Comparison of ENCODE assay signal across 10 mouse cellular contexts in the genomic region with DNA sequence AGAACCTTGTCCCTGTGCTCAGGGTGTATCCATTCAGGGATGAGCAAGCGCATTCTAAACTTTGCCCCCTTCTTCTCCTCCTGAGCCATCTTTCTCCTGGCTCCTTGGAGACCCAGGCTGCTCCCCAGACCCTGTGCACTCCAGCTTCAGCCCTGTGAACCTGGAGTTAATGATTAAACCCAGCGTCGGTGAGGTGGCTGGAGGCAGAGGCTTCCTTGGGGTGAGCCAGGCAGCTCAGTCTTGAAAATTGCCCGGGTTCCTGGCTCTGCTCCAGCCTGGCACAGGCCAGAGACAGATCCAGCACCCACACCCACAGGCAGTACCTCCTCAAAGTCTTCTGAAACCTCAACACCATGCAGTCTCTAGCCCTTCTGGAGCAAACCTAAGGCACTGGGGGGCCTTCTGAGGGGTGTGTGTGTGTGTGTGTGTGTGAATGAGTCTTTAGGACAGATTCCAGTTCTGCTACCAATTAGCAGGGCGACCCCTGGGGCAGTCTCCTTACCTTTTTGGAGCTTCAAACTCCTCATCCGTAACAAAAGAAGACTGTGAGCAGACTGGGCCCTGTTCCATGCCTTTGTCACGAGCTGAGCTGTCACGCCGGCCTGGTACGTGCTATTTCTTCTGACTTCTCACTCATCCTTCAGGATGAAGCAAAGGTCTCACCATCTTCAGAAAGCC. TPM values are rescaled to one million over a fixed set of nuclear protein-coding genes. Genes with fewer than 3 reads are reported as not detected.
DNase-seq lines count a peak whose midpoint lies in the region; ATAC-seq and TF ChIP-seq lines count a peak whose summit lies in the region.
"Had no signal": no experiment of that assay in that cellular context is flagged by ENCODE, and none has a peak within 500 bp of the region (broad histone marks: within the 10 kb centered on the region; RNA-seq: fewer than 3 reads in every experiment).

No protein-coding gene starts in this region.

- ATAC-seq in lung, embryonic 14.5 days (ENCODE audit: insufficient read depth) = peak; percentile 52; the same call in 1 of the 2 replicates
- ATAC-seq in intestine, embryonic 14.5 days (replicated peaks; ENCODE audit: low FRiP score, low TSS enrichment, low read depth) = peak; percentile 87
- ATAC-seq in kidney, postnatal 0 days (replicated peaks; ENCODE audit: low FRiP score, low read depth) = peak; percentile 90

- 48% methylated on average over 10 of the region's 10 CpGs for WGBS in lung, embryonic 14.5 days
- WGBS in lung, adult 2 months = 58% methylated on average over 10 of the region's 10 CpGs
- WGBS in intestine, embryonic 14.5 days = 56% methylated on average over 10 of the region's 10 CpGs
- WGBS in kidney, postnatal 0 days = 45% methylated on average over 10 of the region's 10 CpGs
- 65% methylated on average over 10 of the region's 10 CpGs for WGBS in midbrain, embryonic 10.5 days

- no peak overlapping the region for H3K9ac ChIP-seq in lung, embryonic 14.5 days
- no peak overlapping the region for H3K9ac ChIP-seq in intestine, embryonic 14.5 days (ENCODE audit: low read length)
- no peak overlapping the region for H3K9ac ChIP-seq in kidney, postnatal 0 days (ENCODE audit: low read depth, low read length)
- H3K9ac ChIP-seq: liver, embryonic 14.5 days had no signal

- TF ChIP-seq POLR2A in lung, adult 2 months (IDR thresholded peaks at IDR 0.05; ENCODE audit: borderline replicate concordance, extremely low read depth, low read depth, low read length) = no peak

- H3K27me3 ChIP-seq in lung, embryonic 14.5 days (ENCODE audit: insufficient read depth, low read length) = no peaks in the 10 kb centered on the region
- no peaks in the 10 kb centered on the region for H3K27me3 ChIP-seq in intestine, embryonic 14.5 days (replicated peaks; ENCODE audit: control insufficient read depth, insufficient read depth, low read length)
- H3K27me3 ChIP-seq in kidney, postnatal 0 days (ENCODE audit: insufficient read depth, low read length) = no peaks in the 10 kb centered on the region
- peaks cover 5% of the 10 kb centered on the region; the same call in 1 of the 2 replicates for H3K27me3 ChIP-seq in midbrain, embryonic 10.5 days (ENCODE audit: low read depth, poor library complexity, severe bottlenecking)

- H3K9me3 ChIP-seq in lung, embryonic 14.5 days (ENCODE audit: low read depth, low read length) = no peaks in the 10 kb centered on the region
- H3K9me3 ChIP-seq in intestine, embryonic 14.5 days (ENCODE audit: control insufficient read depth, low read length) = no peaks in the 10 kb centered on the region
- no peaks in the 10 kb centered on the region for H3K9me3 ChIP-seq in kidney, postnatal 0 days (replicated peaks; ENCODE audit: low read length)
- no peaks in the 10 kb centered on the region for H3K9me3 ChIP-seq in midbrain, embryonic 10.5 days (replicated peaks)

- no peak for TF ChIP-seq CTCF in lung, embryonic 14.5 days (IDR thresholded peaks at IDR 0.05; ENCODE audit: low read depth)
- TF ChIP-seq CTCF in lung, adult 2 months (IDR thresholded peaks at IDR 0.05; ENCODE audit: insufficient read depth, low read length) = no peak
- TF ChIP-seq CTCF in kidney, postnatal 0 days (IDR thresholded peaks at IDR 0.05; ENCODE audit: low read depth) = no peak

- H3K36me3 ChIP-seq in lung, embryonic 14.5 days (ENCODE audit: insufficient read depth) = no peaks in the 10 kb centered on the region
- H3K36me3 ChIP-seq in intestine, embryonic 14.5 days (ENCODE audit: control insufficient read depth, insufficient read depth, low read length) = no peaks in the 10 kb centered on the region
- H3K36me3 ChIP-seq in kidney, postnatal 0 days (ENCODE audit: insufficient read depth, low read length) = no peaks in the 10 kb centered on the region
- no peaks in the 10 kb centered on the region for H3K36me3 ChIP-seq in midbrain, embryonic 10.5 days

- peak; percentile 73 for DNase-seq in lung, embryonic 14.5 days
- no peak for DNase-seq in lung, adult 2 months
- peak; percentile 64 for DNase-seq in intestine, embryonic 14.5 days (ENCODE audit: low spot score)
- DNase-seq in kidney, postnatal 0 days (ENCODE audit: low spot score) = peak; percentile 53
- DNase-seq in lung, postnatal 4 days = peak; percentile 13 to 33
- DNase-seq in frontal cortex, adult 2 months (ENCODE audit: extremely low spot score in 1 of 2, low spot score in 1 of 2) = no peak
- no peak for DNase-seq in midbrain, embryonic 10.5 days (ENCODE audit: low spot score)
- no peak for DNase-seq in thymus, postnatal 4 days

- no peaks in the 10 kb centered on the region for H3K4me1 ChIP-seq in lung, embryonic 14.5 days (ENCODE audit: insufficient read depth)
- no peaks in the 10 kb centered on the region for H3K4me1 ChIP-seq in lung, adult 2 months (ENCODE audit: control insufficient read depth, insufficient read depth, low read length)
- peaks cover 12% of the 10 kb centered on the region; the same call in 1 of the 2 replicates for H3K4me1 ChIP-seq in intestine, embryonic 14.5 days (replicated peaks; ENCODE audit: control insufficient read depth, insufficient read depth, low read length)
- H3K4me1 ChIP-seq in kidney, postnatal 0 days (replicated peaks; ENCODE audit: insufficient read depth, low read length) = peaks cover 13% of the 10 kb centered on the region; the same call in 1 of the 2 replicates
- H3K4me1 ChIP-seq in midbrain, embryonic 10.5 days = no peaks in the 10 kb centered on the region

- H3K4me3 ChIP-seq in lung, embryonic 14.5 days (ENCODE audit: low read depth, low read length) = no peak overlapping the region
- no peak overlapping the region for H3K4me3 ChIP-seq in lung, adult 2 months (replicated peaks; ENCODE audit: extremely low read depth, low read depth, low read length)
- H3K4me3 ChIP-seq in intestine, embryonic 14.5 days (ENCODE audit: low read depth, low read length) = no peak overlapping the region
- no peak overlapping the region for H3K4me3 ChIP-seq in kidney, postnatal 0 days (replicated peaks; ENCODE audit: low read depth, low read length)
- H3K4me3 ChIP-seq in midbrain, embryonic 10.5 days = no peak overlapping the region

- peak overlapping the region; percentile 76 for H3K27ac ChIP-seq in lung, embryonic 14.5 days (ENCODE audit: low read depth)
- H3K27ac ChIP-seq in intestine, embryonic 14.5 days (ENCODE audit: low read depth) = peak overlapping the region; percentile 25; the same call in 1 of the 2 replicates
- peak overlapping the region; percentile 95 for H3K27ac ChIP-seq in kidney, postnatal 0 days
- no peak overlapping the region for H3K27ac ChIP-seq in midbrain, embryonic 10.5 days (replicated peaks)
- H3K27ac ChIP-seq: liver, embryonic 14.5 days had no signal

- H3K4me2 ChIP-seq in lung, embryonic 14.5 days = no peak overlapping the region
- H3K4me2 ChIP-seq in intestine, embryonic 14.5 days (ENCODE audit: low read length) = no peak overlapping the region
- no peak overlapping the region for H3K4me2 ChIP-seq in kidney, postnatal 0 days (ENCODE audit: low read length)

RNA-seq across cellular contexts. Expression of gene Hnf1b, which starts 29.9 kb away (rescaled TPM):
- 10.9 and 11.4 TPM in 2 replicates for polyA plus RNA-seq in lung, embryonic 14.5 days (2014; fragmentation: Nextera tagmentation; extraction: Ambion mirVana)
- 15.2 and 16.3 TPM in 2 replicates for polyA plus RNA-seq in lung, adult 2 months (2012; rRNA removed)
- polyA plus RNA-seq in intestine, embryonic 14.5 days (2014; fragmentation: Nextera tagmentation; extraction: Ambion mirVana) = 11.5 and 15.1 TPM in 2 replicates
- polyA plus RNA-seq in kidney, postnatal 0 days (2015; fragmentation: Nextera tagmentation; extraction: Ambion mirVana) = 88.8 and 92.6 TPM in 2 replicates
- polyA plus RNA-seq in frontal cortex, adult 2 months (2012; rRNA removed) = 0.08 and 0.13 TPM in 2 replicates
- polyA plus RNA-seq in midbrain, embryonic 10.5 days (2016; fragmentation: Nextera tagmentation; extraction: Ambion mirVana) = not detected in 2 replicates
- polyA plus RNA-seq: heart, postnatal 0 days had no signal

Comparison
In these comparisons a context has a peak if more than half of its experiments do, and no peak if none do; other contexts are left out.
1. DNase-seq: peak in lung, embryonic 14.5 days (single experiment), intestine, embryonic 14.5 days (single experiment), kidney, postnatal 0 days (single experiment) and lung, postnatal 4 days (2 of 2); none in lung, adult 2 months (single experiment), frontal cortex, adult 2 months (0 of 2), midbrain, embryonic 10.5 days (single experiment) and thymus, postnatal 4 days (single experiment).
2. RNA of gene Hnf1b, which starts 29.9 kb away (polyA plus RNA-seq): 88.8 to 92.6 TPM in kidney, postnatal 0 days, 15.2 to 16.3 TPM in lung, adult 2 months, 11.5 to 15.1 TPM in intestine, embryonic 14.5 days and 10.9 to 11.4 TPM in lung, embryonic 14.5 days; 0.08 to 0.13 TPM in frontal cortex, adult 2 months and not detected in midbrain, embryonic 10.5 days; every median in the first group is over 10 times any median in the second.
3. Peak in every context shown above with its lines, with median percentiles within 50 percentile points of each other: ATAC-seq.